Mouse (Mus musculus) liver, embryonic 16.5 days (tissue): ENCODE measurements around the gene Krtcap3. TPM values are rescaled to one million over a fixed set of nuclear protein-coding genes. Genes with fewer than 3 reads are reported as not detected.
A peak's percentile ranks its signal among the peaks of the same experiment; 100 is the strongest.

Source experiments
- ATAC-seq: fragments of 200-750 bp; cut with Nextera tagmentation; 2 replicates; pipeline ENCODE4 v1.8.0; 2017; ENCODE audit warnings: low read depth, mild to moderate bottlenecking, moderate number of reproducible peaks, moderate library complexity
- H3K27ac ChIP-seq: fragments of 300-500 bp; sonication (generic); 2 replicates; pipeline ENCODE4 v1.5.1; 2014; ENCODE audit warnings: mild to moderate bottlenecking, low read length
- H3K27me3 ChIP-seq: fragments of 300-500 bp; sonication (generic); 2 replicates; pipeline ENCODE4 v1.6.1; 2014; ENCODE audit warnings: low read depth, low read length, mixed read lengths; ENCODE audit not compliant: control insufficient read depth, insufficient read depth
- H3K36me3 ChIP-seq: fragments of 300-500 bp; sonication (generic); 2 replicates; pipeline ENCODE4 v1.6.1; 2014; ENCODE audit warnings: mild to moderate bottlenecking; ENCODE audit not compliant: control insufficient read depth, insufficient read depth
- H3K4me1 ChIP-seq: fragments of 300-500 bp; sonication (generic); 2 replicates; pipeline ENCODE4 v1.6.1; 2014; ENCODE audit warnings: low read depth, low read length, mixed read lengths; ENCODE audit not compliant: control insufficient read depth
- H3K4me2 ChIP-seq: fragments of 300-500 bp; sonication (generic); 2 replicates; pipeline ENCODE4 v1.6.1; 2014; ENCODE audit warnings: low read depth, low read length, mixed read lengths
- H3K4me3 ChIP-seq: fragments of 300-500 bp; sonication (generic); 2 replicates; pipeline ENCODE4 v1.5.1; 2014; ENCODE audit warnings: low read depth, mild to moderate bottlenecking, low read length
- H3K9ac ChIP-seq: fragments of 300-500 bp; sonication (generic); 2 replicates; pipeline ENCODE4 v1.6.1; 2014; ENCODE audit warnings: low read depth, low read length
- H3K9me3 ChIP-seq: fragments of 300-500 bp; sonication (generic); replicated peaks from 2 replicates; pipeline ENCODE4 v1.6.1; 2016; ENCODE audit warnings: low read length; ENCODE audit not compliant: control insufficient read depth
- WGBS: fragments of 180-500 bp; shearing (Covaris S2); extraction: QIAGEN DNeasy Blood & Tissue Kit; methylation state at CpG from one replicate; pipeline ENCODE4 v1.1.7; 2014; ENCODE audit not compliant: insufficient replicate concordance; 5-methylcytosine and 5-hydroxymethylcytosine counted together
- polyA plus RNA-seq: library from polyadenylated mRNA; unstranded; fragments of >200 nt; fragmentation: Nextera tagmentation; extraction: Ambion mirVana; gene quantifications from 2 replicates; pipeline ENCODE4 v1.2.1, GENCODE M21; 2015

Gene Krtcap3
- polyA plus RNA-seq, 1 experiment from 2014 or later, result 4.8 TPM

DNA sequence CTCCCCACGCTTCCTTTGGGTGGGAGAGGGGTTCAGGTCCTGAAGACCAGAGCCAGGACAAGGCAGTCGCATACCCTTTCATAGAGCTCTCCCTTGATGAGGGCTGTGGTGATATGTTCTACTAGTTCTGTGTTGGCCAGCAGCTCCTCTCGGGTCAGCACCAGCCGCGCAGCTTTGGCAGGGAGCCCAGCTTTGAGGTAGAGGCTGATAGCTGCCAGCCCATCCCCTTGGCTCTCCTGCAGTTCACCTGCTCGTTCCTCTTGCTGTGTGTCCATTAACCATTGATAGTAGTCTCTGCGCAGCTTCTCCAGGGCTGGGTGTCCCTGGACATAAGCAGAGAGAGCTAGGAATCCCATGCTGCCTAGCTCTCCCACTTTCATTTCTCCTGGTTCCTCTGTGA lies 14.6 kb downstream of the Krtcap3 start:
- Histone ChIP-seq H3K9me3 (no peaks in the 10 kb centered on the region), H3K4me1 (no peaks in the 10 kb centered on the region), H3K9ac (no peak overlapping the region), H3K4me3 (no peak overlapping the region), H3K27ac (no peak overlapping the region), H3K27me3 (no peaks in the 10 kb centered on the region), H3K4me2 (no peak overlapping the region), H3K36me3 (no peaks in the 10 kb centered on the region)
- no peak for ATAC-seq
- 79% methylated on average over 7 of the region's 7 CpGs for WGBS

GRCm38 (mm10) chr5:31267686-31268085 lies 16.2 kb downstream of the Krtcap3 start:
- Histone ChIP-seq H3K4me3 (no peak overlapping the region), H3K4me2 (no peak overlapping the region), H3K4me1 (no peaks in the 10 kb centered on the region), H3K9me3 (no peaks in the 10 kb centered on the region), H3K27ac (no peak overlapping the region), H3K9ac (no peak overlapping the region), H3K36me3 (no peaks in the 10 kb centered on the region), H3K27me3 (no peaks in the 10 kb centered on the region)
- ATAC-seq, result no peak
- 53% methylated on average over 6 of the region's 6 CpGs for WGBS

GRCm38 (mm10) chr5:31273018-31273417 lies 21.5 kb downstream of the Krtcap3 start:
- no peaks in the 10 kb centered on the region for H3K4me1 ChIP-seq
- no peak overlapping the region for H3K27ac ChIP-seq
- ATAC-seq, result no peak
- no peaks in the 10 kb centered on the region for H3K27me3 ChIP-seq
- no peak overlapping the region for H3K4me2 ChIP-seq
- no peaks in the 10 kb centered on the region for H3K9me3 ChIP-seq
- 61% methylated on average over 6 of the region's 6 CpGs for WGBS
- no peaks in the 10 kb centered on the region for H3K36me3 ChIP-seq
- no peak overlapping the region for H3K4me3 ChIP-seq
- H3K9ac ChIP-seq, result no peak overlapping the region

DNA sequence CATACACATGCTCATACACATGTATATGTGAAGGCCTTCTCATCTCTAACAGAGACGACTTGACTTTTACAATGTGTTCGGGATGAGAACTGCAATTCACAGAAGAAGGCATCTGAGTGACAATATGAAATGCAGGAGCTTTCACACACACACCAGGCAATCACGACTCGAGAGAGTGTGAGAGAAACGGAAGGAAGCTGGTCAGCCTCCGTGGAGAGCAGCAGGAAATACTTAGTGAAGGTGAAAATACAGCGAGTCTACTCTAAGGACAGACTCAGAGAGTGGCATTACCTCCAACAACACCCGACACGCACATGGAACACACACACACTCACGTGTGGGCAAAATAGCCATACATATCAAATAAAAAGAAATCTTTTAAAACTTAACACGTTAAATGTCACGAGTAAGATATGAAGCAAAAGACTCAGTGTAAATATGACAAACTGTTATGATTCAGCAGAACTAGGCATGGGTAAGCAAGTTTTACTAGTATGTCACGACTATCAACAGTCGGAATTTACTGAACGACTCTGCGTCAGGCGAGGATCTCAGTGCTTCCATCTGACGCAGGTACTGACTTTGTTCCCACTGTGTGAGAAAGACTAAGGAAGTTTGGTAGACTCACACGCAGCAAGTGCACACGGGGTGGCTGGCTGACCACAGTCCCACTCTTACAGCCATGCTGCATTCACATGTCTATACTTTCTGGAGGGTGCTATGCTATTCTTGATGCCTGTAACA lies 27.9 kb downstream of the Krtcap3 start:
- Histone ChIP-seq H3K4me2 (no peak overlapping the region), H3K9me3 (no peaks in the 10 kb centered on the region), H3K27me3 (no peaks in the 10 kb centered on the region), H3K9ac (no peak overlapping the region), H3K27ac (no peak overlapping the region), H3K36me3 (no peaks in the 10 kb centered on the region), H3K4me1 (no peaks in the 10 kb centered on the region), H3K4me3 (no peak overlapping the region)
- WGBS, result 58% methylated on average over 20 of the region's 20 CpGs
- ATAC-seq, result no peak

DNA sequence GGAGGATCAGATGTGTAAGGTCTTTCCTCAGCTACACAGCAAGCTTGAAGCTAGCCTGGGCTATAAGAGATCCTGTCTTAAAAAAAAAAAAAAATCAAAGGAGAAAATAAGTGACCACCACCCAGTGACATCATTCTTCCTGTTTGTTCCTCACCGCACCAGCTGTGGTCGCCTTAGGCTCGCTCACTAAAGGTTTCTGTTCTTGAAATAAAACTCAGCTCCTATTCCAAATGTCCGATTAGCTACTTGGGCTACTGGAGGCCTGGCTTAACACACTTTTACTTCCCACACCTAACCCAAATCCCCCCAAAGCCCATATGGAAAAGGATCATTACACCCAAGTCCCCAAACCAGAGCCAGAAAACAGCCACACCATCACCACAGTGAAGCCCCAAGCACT lies 36.7 kb downstream of the Krtcap3 start:
- Histone ChIP-seq H3K27me3 (no peaks in the 10 kb centered on the region), H3K4me3 (no peak overlapping the region), H3K27ac (no peak overlapping the region), H3K4me2 (no peak overlapping the region), H3K9ac (no peak overlapping the region), H3K9me3 (no peaks in the 10 kb centered on the region), H3K4me1 (peaks cover 11% of the 10 kb centered on the region), H3K36me3 (no peaks in the 10 kb centered on the region)
- no peak for ATAC-seq
- 27% methylated on average over 4 of the region's 4 CpGs for WGBS

DNA sequence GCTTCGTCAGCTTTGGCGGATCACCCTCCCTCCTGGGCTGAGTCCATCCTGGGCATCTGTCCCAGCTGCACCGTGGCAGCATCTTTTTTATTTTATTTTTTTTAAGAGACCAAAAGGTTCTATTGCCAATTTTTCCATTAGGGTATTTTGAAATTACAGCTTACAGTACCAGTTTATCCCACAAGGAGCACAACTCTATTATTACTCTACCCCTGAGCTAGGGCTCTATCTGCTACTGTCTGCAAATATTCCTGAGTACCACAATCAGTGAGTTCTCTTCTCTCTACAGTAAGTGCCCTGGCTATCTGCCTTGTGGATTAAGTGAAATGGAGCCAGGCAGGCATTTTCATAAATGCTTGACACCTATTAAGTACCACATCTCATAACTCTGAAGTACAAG lies 37.2 kb downstream of the Krtcap3 start:
- Histone ChIP-seq H3K4me1 (peaks cover 11% of the 10 kb centered on the region), H3K9ac (no peak overlapping the region), H3K27ac (no peak overlapping the region), H3K4me2 (no peak overlapping the region), H3K9me3 (no peaks in the 10 kb centered on the region), H3K4me3 (no peak overlapping the region), H3K27me3 (no peaks in the 10 kb centered on the region; the same call in 1 of the 2 replicates), H3K36me3 (no peaks in the 10 kb centered on the region)
- ATAC-seq, result no peak
- 62% methylated on average over 3 of the region's 3 CpGs for WGBS

DNA sequence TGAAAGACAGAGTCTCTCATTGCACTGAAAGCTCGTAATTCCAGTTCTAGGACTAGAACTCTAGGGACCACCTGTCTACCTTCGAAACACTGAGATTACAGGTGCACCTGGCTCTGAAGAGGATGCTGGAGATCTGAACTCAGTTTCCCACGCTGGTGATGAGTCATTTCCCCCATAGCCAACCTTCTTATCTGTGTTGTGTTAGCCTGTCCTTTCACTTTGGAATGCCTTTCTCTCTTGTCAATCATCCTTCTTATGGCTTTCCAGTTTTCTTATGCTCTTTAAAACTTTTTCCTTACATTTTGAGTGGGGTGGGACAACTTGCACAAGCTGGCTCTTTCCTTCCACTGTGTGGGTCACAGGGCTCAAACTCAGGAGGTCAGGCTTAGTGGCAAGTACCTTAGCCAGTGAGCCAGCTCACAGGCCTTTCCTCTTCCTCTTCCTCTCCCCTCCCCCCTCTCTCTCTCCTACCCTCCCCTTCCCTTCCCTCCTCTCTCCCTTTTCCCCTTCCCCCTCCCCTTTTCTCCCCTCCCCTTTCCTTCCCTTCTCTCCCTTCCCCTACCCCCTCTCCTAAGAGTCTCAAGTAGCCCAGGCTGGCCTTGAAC lies 38.2 kb downstream of the Krtcap3 start:
- no peak overlapping the region for H3K9ac ChIP-seq
- ATAC-seq, result no peak

GRCm38 (mm10) chr5:31290521-31291360 lies 39.2 kb downstream of the Krtcap3 start, which contains the start of gene Ift172:
Gene Ift172 (minus strand): TSS chr5:31291116.
- Histone ChIP-seq H3K4me2 (peak within 1 kb of the TSS; percentile 90), H3K4me3 (peak within 1 kb of the TSS; percentile 66), H3K36me3 (no peaks in the 10 kb centered on the region), H3K9ac (peak within 1 kb of the TSS; percentile 69), H3K4me1 (peaks cover 15% of the 10 kb centered on the region), H3K27me3 (peaks cover 15% of the 10 kb centered on the region), H3K27ac (peak within 1 kb of the TSS; percentile 77), H3K9me3 (no peaks in the 10 kb centered on the region)
- WGBS, result 2% methylated on average over 45 of the region's 45 CpGs
- ATAC-seq, result peak; percentile 98

More for the DNA sequence above, 38.2 kb downstream of the Krtcap3 start:
- H3K4me2 ChIP-seq, result no peak overlapping the region
- H3K27me3 ChIP-seq, result peaks cover 4% of the 10 kb centered on the region
- no peaks in the 10 kb centered on the region for H3K9me3 ChIP-seq
- H3K36me3 ChIP-seq, result no peaks in the 10 kb centered on the region
- no peak overlapping the region for H3K27ac ChIP-seq
- no peak overlapping the region for H3K4me3 ChIP-seq
- WGBS, result 44% methylated on average over 3 of the region's 3 CpGs
- H3K4me1 ChIP-seq, result peaks cover 11% of the 10 kb centered on the region

- H3K9ac ChIP-seq, result peak overlapping the region; percentile 69
- 7% methylated on average over 9 of the region's 9 CpGs for WGBS
- ATAC-seq, result peak; percentile 28
- H3K4me1 ChIP-seq, result peaks cover 15% of the 10 kb centered on the region
- H3K9me3 ChIP-seq, result no peaks in the 10 kb centered on the region
- H3K4me3 ChIP-seq, result peak overlapping the region; percentile 66
- peak overlapping the region; percentile 77 for H3K27ac ChIP-seq
- H3K36me3 ChIP-seq, result no peaks in the 10 kb centered on the region
- H3K4me2 ChIP-seq, result peak overlapping the region; percentile 90
- peaks cover 20% of the 10 kb centered on the region for H3K27me3 ChIP-seq
Observed at GRCm38 (mm10) chr5:31291361-31291688, 39.8 kb downstream of the Krtcap3 start.
